Mouse (Mus musculus) megakaryocyte, adult 5-6 weeks (primary cell): ENCODE measurements around the gene Iqcn. TPM values are rescaled to one million over a fixed set of nuclear protein-coding genes. Genes with fewer than 3 reads are reported as not detected.

Experiments
- ATAC-seq: 2 replicates; pipeline ENCODE4 v1.8.0; 2016; ENCODE audit warnings: mild to moderate bottlenecking, inconsistent platforms; ENCODE audit not compliant: poor library complexity, severe bottlenecking
- total RNA-seq, 2 experiments: library from RNA; stranded (forward) in 1 of 2; stranded (reverse) in 1 of 2; fragments of 153-499, 151-499 nt in 1 of 2; fragments of 221-1000, 200-1000 nt in 1 of 2; gene quantifications; 2 replicates each; pipeline versions ENCODE4 v1.2.3 to v1.2.4; 2015 to 2017

Iqcn gene
- total RNA-seq, 2 experiments from 2014 or later: 0.04 to 0.27 TPM

GRCm38 (mm10) chr8:70725792-70726447, 22.7 kb downstream of the Iqcn start:
- no peak for ATAC-seq

GRCm38 (mm10) chr8:70726721-70727120, 23.5 kb downstream of the Iqcn start:
- no peak for ATAC-seq

DNA sequence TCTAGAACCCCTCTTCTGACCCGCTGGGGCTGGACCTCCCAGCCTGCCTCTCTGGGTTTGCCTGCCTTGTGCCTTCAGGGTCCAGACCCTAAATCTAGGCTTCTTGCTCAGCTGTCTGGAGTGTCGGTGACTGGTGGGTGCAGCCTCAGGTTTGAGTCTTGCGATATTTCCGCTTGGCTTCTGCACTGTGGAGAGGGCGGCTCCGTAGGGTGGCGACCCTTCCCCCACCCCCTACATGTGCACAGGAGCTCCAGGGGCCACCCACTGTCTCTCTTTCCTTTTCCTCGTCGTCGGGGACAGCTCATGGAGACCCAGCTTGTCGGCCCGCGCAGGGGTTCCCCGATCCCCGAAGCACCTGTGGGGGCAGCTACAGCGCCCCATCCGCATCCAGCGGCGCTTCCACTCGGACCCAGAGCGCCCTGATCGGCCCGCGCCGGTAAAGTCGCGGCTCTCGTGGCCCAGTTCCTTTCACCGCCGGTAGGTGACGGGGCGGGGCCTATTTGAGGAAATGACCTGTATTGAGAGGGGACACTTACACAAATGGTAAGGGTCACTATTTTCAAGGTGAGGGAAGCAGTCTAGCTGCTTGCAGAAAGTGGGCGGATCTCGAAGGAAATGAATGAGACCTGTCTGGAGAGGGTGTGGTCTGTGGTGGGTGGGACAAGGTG, 26.7 kb downstream of the Iqcn start:
- ATAC-seq: peak; percentile 86

GRCm38 (mm10) chr8:70730956-70731355, 27.7 kb downstream of the Iqcn start:
- ATAC-seq: peak; percentile 80

GRCm38 (mm10) chr8:70737705-70738104, 34.4 kb downstream of the Iqcn start:
- ATAC-seq: no peak

DNA sequence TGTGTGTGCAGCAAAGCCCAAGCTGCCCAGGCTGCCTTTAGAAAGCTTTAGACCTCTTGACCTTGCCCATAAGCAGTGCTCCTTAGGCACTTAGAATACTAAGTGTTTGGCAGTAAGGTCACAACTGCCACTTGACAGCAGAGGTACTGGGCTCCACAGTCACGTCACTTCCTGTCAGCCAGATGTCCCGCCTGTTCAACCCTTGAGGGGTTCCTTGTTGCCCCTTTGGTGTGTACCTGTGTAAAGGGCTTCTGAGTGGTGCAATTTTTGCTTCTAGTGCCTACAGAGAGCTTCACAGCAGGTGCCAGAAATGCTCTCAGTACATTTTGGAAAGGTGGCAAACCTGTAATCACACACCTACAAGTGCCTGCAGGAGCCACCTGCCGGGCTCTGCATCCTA, 35.0 kb downstream of the Iqcn start:
- ATAC-seq: no peak

- no peak for ATAC-seq
These were observed 38.4 kb downstream of the Iqcn start for GRCm38 (mm10) chr8:70741661-70742060.

GRCm38 (mm10) chr8:70742176-70742575, 38.9 kb downstream of the Iqcn start:
- ATAC-seq: no peak

DNA sequence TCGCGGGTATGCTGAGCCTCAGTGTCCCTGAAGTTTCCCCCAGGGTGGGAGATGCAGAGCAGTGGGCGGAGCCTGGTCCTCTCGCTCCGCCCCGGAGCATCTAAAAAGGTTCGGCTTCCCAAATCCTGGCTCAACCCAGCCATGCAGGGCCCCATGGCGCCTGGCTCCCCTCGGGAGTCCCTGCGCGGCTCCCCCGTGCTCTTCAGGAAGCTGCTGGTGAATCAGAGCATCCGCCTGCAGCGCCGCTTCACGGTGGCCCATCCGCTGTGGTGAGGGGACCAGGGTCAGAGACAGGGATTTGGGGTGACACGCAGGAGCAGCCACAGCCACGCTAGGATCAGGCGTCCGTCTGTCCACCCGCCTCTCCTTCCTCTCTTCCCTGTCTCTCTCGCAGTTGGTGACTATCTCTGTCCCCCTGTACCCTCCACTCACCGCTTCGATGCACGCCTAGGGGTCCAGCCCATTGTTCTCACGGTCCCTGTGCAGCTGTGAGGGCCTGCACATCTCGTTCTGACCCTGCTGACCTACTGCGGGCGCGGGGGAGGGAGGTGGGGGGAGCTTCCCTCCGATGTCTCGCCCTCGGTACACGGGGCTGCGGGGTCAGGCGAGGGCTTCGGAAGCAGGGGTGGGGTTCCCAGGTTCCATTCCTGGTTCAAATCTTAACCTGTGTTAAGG, 39.9 kb downstream of the Iqcn start:
- 0 out of 2 replicates have a peak, but pooled peaks have one; percentile 24 for ATAC-seq

GRCm38 (mm10) chr8:70743656-70744590, 40.7 kb downstream of the Iqcn start:
- ATAC-seq: no peak

DNA sequence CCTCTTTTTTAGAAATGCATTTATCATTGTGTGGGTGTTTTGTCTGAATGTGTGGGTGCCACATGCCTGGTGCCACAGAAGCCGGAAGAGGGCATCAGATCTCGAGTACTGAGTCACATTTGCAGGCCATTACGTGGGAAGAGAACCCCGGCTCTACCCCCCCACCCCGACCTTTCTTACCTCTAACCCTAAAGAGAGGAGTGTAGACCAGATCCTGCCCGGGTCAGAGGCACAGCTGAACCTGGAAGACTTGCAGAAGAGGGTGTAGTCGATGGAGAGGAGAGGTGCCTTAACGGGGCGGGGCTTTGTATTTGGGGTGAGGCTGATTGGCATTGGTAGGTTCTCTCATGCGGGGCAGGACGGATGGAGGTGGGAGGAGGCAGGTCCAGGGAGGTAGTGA, 41.5 kb downstream of the Iqcn start:
- no peak for ATAC-seq

- no peak for ATAC-seq
These were observed 42.5 kb downstream of the Iqcn start for GRCm38 (mm10) chr8:70745691-70746220.

- no peak for ATAC-seq
These were observed 43.4 kb downstream of the Iqcn start for GRCm38 (mm10) chr8:70746676-70747075.

GRCm38 (mm10) chr8:70747211-70747890, 44.1 kb downstream of the Iqcn start:
- ATAC-seq: no peak

DNA sequence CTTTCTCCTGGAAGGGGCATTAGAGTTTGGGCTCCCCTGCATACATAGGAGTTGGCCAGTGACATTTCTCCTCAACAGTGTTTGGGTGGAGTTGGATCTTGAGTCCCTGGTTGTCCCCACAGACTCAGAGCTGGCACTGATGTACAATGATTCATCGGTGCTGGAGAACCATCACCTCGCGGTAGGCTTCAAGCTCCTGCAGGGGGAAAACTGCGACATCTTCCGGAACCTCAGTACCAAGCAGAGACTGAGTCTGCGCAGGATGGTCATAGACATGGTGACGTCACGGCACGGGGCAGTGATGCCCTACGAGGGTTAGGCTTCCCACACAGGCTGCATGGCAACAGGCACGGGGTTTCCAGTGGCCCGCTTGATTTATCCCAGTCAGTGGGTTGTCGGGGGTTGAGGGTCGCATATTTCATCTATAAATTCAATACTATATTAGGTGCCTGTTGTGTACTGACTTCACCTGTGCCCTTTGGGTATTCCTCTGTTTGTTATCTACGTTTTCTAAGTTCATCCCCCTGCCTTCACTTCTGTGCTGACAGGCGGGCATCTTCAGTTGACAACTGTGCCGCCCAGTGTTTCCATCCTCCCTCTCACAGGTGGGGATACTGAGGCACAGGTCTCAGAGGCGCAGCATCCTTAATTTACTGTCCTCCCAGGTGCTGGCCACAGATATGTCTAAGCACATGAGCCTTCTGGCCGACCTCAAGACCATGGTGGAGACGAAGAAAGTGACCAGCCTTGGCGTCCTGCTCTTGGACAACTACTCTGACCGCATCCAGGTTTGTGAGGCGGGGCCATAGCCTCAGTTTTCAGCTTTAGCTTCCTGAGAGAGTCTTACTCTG, 45.2 kb downstream of the Iqcn start:
- no peak for ATAC-seq

GRCm38 (mm10) chr8:70749097-70749674, 45.9 kb downstream of the Iqcn start:
- ATAC-seq: no peak

DNA sequence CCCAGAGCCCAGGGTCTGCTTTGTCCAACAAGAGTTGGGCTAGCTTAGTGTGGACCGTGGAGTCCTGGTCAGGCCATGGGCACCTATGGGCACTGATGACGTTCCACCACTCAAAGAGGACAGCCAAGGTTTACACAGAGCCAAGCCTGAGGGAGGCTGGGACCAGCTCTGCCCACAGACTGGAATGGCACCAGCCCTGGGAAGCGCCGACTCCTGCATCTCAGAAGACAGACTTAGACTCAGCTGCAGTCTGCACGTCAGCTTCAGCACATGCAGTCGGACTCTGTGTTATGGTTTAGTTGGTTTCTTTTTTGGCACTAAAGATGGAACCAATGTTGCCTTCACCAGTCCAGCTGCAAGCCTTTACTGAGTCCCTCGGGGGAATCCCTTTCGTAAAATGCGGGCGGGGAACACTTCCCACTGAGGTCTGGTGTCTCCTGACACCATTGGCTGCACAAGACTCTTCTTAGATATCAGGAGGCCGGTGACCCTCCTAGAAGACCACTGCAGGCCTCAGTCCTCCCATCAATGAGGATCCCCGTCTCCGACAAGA, 46.9 kb downstream of the Iqcn start:
- no peak for ATAC-seq

GRCm38 (mm10) chr8:70752000-70752764, 48.9 kb downstream of the Iqcn start:
- no peak for ATAC-seq
